Mouse (Mus musculus): ENCODE results near the gene Ap1s3.

DNA sequence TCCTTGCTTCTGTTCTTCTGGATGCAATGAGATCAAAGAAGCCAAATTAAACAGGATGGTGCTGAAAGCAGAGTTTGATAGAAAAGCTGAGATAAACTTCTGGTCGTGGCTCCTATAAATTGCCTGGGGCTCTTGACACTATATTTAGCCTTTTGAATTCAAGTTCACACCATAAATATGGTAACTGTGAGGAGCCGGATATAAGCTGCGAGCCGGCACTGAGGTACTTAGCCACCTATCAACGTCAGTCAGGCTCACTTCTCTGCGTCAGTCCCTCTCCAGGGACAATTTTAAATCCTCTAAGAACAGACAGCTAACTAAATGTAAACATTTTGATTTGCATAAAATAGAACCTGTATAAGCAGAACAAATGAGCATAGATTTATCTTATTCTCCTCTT is 82.3 kb downstream of the Ap1s3 start:
- TF ChIP-seq CTCF (IDR thresholded peaks at IDR 0.05; ENCODE audit: low read depth, low read length) (no peak), POLR2A (IDR thresholded peaks at IDR 0.05; ENCODE audit: borderline replicate concordance, low read depth, low read length) (no peak)

Data from bone marrow macrophage, adult 2 months (primary cell).